Mouse (Mus musculus): ENCODE data around the gene Piezo1.

DNA sequence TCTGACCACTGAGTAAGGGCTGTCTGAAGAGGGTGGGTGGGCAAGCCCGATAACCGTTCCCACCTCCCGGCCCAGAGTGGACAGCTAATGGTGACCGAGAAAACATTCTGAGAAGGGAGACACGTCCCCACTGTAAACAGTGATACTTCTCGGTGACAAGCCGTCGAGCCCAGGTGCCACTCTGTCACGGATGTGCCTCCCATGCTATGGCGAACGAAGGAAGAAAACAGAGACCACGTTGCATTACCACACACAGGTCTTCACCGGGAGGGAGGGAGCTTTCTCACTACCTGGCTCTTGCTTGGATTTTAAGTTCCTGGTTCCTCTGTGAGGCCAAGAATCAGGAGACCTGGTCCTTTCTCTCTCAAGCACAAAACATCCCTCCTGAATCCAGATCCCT, 2.8 kb downstream of the Piezo1 start:
- no peak for TF ChIP-seq POLR2A (IDR thresholded peaks at IDR 0.05; ENCODE audit: low read depth, low read length)
- no peak for TF ChIP-seq CTCF (IDR thresholded peaks at IDR 0.05; ENCODE audit: borderline replicate concordance, insufficient read depth, low read length)
